Mouse (Mus musculus) embryo, embryonic 10.5 days (tissue): ENCODE data around the gene Bean1.

ENCODE experiments used
- DNase-seq: peaks from one replicate; pipeline ENCODE4 v3.0.0-alpha.2; 2015; ENCODE audit warnings: low spot score

The Bean1 gene

GRCm38 (mm10) chr8:104171050-104171620 lies 893 bp downstream of the Bean1 start:
- DNase-seq, result no peak

- no peak for DNase-seq
Measured at GRCm38 (mm10) chr8:104172420-104172819, 2.2 kb downstream of the Bean1 start.

- DNase-seq, result no peak
Measured at GRCm38 (mm10) chr8:104175848-104176527, 5.7 kb downstream of the Bean1 start.

GRCm38 (mm10) chr8:104177054-104177453 lies 6.8 kb downstream of the Bean1 start:
- DNase-seq, result no peak

- no peak for DNase-seq
Measured at GRCm38 (mm10) chr8:104184905-104185304, 14.7 kb downstream of the Bean1 start.

GRCm38 (mm10) chr8:104186827-104187226 lies 16.6 kb downstream of the Bean1 start:
- no peak for DNase-seq

- DNase-seq, result no peak
Measured at GRCm38 (mm10) chr8:104187622-104188021, 17.4 kb downstream of the Bean1 start.

GRCm38 (mm10) chr8:104188459-104188858 lies 18.2 kb downstream of the Bean1 start:
- DNase-seq, result no peak

- DNase-seq, result no peak
Measured at GRCm38 (mm10) chr8:104190777-104191468, 20.7 kb downstream of the Bean1 start.

GRCm38 (mm10) chr8:104191496-104191895 lies 21.3 kb downstream of the Bean1 start:
- peak; percentile 65 for DNase-seq

- no peak for DNase-seq
Measured at GRCm38 (mm10) chr8:104199802-104200201, 29.6 kb downstream of the Bean1 start.

GRCm38 (mm10) chr8:104201622-104202021 lies 31.4 kb downstream of the Bean1 start:
- no peak for DNase-seq

- DNase-seq, result no peak
Measured at GRCm38 (mm10) chr8:104202320-104202719, 32.1 kb downstream of the Bean1 start.

GRCm38 (mm10) chr8:104205292-104205691 lies 35.0 kb downstream of the Bean1 start:
- DNase-seq, result peak; percentile 6

GRCm38 (mm10) chr8:104217601-104218000 lies 47.4 kb downstream of the Bean1 start:
- no peak for DNase-seq

GRCm38 (mm10) chr8:104219079-104219478 lies 48.8 kb downstream of the Bean1 start:
- DNase-seq, result peak; percentile 72

- peak; percentile 88 for DNase-seq
Measured at GRCm38 (mm10) chr8:104219806-104220205, 49.6 kb downstream of the Bean1 start.

GRCm38 (mm10) chr8:104227048-104227447 lies 56.8 kb downstream of the Bean1 start:
- no peak for DNase-seq

GRCm38 (mm10) chr8:104230377-104230776 lies 60.1 kb downstream of the Bean1 start:
- DNase-seq, result no peak

GRCm38 (mm10) chr8:104232039-104232438 lies 61.8 kb downstream of the Bean1 start:
- DNase-seq, result no peak

- no peak for DNase-seq
Measured at GRCm38 (mm10) chr8:104232919-104233318, 62.7 kb downstream of the Bean1 start.

- peak; percentile 51 for DNase-seq
Measured at GRCm38 (mm10) chr8:104234573-104234972, 64.3 kb downstream of the Bean1 start.

- no peak for DNase-seq
Measured at GRCm38 (mm10) chr8:104239418-104239861, 69.2 kb downstream of the Bean1 start.
